Mouse (Mus musculus) urinary bladder, postnatal 4 days (tissue): Measurements from ENCODE around the gene Tbl1x.
"Not testable (repeated sequence)": the region's sequence is repeated elsewhere in the genome, so short reads cannot be mapped to it uniquely, and the experiment has no call there.

ENCODE experiments used
- DNase-seq, 2 experiments: peaks; one replicate each; pipeline ENCODE4 v3.0.0; 2021 to 2022; ENCODE audit warnings: low spot score in 2 of 2

Tbl1x gene

DNA sequence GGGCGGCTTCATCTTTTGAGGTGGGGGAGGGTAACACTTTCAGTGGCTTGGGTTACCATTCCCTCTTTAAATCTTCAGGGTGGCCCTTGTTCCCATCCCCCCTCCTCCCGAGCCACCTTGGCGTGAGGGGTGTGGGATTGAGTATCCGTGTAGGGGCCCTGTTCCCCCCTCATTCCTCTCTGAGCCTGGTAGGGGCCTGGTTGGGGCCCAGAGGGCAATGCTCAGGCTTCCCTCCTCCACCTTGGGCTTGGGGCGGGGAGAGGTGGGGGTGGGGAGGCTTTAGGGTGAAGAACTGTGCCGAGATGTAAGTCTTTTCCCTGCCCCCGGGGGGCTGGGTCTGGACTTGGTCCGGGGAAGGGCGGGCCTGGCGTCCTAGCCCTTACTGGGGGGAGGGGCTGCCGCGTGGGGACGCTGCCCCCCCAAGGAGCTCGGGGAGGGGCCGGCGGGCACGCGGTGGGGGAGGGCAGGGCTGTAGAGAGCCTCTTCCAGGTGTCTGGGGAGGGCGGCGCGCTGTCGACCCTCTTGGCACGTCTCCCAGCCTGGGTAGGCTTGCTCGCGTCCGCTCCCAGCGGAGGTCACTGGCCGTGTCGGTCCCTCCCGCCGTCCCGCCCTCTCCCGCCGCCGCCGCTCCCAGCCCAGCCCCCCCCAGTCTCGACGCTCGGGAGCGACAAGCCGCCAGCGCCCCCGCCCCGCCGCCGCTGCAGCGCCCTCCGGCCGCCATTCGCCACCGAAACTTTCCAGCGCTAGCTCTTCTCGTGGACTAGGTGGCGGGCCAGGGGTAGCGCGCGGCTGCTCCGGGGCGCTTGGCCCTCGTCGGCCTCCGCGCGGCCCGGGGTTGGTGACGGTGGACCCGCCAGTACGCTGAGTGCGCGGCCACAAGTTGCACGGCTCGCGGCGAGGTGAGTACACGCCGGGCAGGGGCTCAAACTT, at the start of gene Tbl1x:
Gene Tbl1x, plus strand, starts transcription at position 643 of the 930 bp plus-strand sequence.
- peak; percentile 71 to 82 for DNase-seq

DNA sequence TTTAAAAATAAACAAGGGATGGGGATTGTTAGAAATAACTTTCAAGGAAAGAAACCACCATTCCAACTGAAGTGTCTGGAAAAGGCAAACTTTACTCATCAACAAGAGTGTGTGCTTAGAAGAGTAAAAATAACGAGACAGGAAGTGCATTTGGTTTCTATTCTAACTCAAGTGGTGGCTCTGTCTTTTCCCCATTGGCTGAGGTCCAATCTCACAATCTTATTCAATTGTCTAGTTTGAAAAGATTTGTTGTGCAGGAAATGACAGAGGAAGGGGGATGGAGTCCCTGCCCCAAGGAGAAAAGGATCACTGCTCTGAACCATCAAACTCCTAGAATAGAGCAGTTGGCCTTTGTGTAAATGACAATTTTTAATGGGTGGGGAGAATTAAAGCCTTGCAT, 41.6 kb upstream of the Tbl1x start:
- no peak for DNase-seq

DNA sequence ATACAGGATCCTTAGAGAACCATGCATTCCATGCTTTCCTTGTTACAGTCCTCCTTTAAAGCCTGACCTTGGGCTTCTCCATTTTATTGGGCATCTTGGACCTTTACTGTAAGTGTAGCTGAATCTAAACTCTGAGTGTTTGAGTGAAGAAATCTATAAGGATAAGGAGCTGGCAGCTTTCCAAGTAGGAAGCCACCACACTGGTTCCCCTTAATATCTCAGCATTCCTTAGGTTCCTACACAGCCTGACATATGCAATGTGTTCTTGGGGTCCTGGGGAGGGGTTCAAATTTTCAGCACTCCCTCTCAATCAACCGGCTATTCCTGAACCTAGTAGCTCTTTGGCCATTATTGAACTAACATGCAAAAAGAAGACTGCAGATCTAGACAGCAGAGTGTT, 38.0 kb upstream of the Tbl1x start:
- DNase-seq = no peak

- DNase-seq = no peak
These were observed 37.3 kb upstream of the Tbl1x start for GRCm38 (mm10) chrX:77473511-77473910.

- DNase-seq = no peak
These were observed 36.3 kb upstream of the Tbl1x start for GRCm38 (mm10) chrX:77474551-77474950.

DNA sequence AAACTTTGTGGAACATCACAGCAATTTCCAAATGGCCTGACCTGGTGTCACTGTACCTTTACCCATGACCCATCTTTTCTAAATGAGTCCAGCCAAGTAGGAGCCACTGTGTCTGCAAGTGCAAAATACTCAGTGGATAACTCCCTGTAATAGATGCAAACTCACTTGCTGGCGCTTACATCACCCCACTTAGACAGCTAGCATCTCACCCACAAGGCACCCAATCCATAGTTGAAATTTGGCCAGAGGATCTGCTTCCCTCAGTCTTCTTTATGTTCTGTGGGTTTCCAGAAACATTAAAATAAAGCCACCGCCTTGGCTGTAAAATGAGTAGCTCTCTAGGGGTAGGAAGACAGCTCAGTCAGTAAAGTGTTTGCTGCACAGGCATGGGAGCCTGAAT, 33.3 kb upstream of the Tbl1x start:
- no peak for DNase-seq

GRCm38 (mm10) chrX:77487922-77488799, 22.7 kb upstream of the Tbl1x start:
- peak in 1 of 2 experiments; percentile 16 for DNase-seq

DNA sequence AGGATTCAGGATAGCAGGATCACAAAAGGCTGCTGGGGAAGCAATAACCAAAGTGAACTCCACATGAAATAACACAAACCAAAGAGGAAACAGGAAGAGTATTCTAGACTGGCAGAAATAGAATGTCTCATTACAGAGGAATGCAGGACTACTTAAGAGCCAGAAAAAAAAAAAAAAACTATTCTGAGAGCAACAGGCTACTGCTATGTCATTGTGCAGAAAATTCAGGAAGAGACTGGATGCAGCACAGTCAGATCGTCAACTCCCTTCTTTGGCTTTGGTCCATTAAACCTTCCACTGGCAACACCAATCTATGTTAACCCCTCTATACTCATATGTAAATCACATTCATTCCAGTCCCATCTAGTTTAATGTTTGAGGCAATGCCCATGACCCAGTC, 20.7 kb upstream of the Tbl1x start:
- no peak for DNase-seq

GRCm38 (mm10) chrX:77509149-77509548, 1.7 kb upstream of the Tbl1x start:
- peak; percentile 70 to 78 for DNase-seq

- no peak for DNase-seq
These were observed 1.0 kb upstream of the Tbl1x start for GRCm38 (mm10) chrX:77509776-77510175.

DNA sequence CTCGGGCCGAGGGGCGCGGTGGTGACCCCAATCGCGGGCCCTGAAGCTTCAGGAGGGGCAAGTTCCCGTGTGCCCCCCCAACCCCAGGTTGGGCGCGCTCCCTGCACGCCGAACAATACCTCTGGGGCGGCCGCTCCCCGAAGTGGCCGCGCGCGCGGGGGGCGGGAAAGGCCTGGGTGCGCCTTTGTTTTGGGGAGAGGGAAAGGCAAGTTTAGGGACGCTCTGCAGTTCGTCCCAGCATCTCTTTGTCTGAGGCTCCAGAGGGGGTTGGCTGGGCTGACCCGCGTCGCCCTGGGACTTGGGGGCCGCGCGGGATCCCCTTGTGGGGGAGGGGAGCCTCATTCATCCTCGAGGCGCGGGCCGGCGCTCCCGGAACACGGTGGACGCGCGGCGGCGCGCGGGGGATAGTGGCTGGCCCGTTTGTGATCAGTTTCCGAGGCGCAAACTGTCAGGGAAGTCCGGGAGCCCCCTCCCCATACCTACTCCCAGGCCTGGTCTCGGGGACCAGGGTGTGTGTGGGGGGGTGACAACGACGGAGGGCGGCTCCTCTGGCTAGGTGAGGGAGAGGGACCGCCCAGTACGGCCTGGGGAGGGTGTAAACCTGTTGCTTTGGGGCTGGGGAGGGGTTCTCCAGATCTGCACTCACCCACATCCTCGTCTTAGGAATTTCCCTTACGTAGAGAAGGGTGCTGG, 634 bp downstream of the Tbl1x start:
- peak; percentile 24 to 60 for DNase-seq

- no peak for DNase-seq
These were observed 1.2 kb downstream of the Tbl1x start for GRCm38 (mm10) chrX:77511994-77512485.

DNA sequence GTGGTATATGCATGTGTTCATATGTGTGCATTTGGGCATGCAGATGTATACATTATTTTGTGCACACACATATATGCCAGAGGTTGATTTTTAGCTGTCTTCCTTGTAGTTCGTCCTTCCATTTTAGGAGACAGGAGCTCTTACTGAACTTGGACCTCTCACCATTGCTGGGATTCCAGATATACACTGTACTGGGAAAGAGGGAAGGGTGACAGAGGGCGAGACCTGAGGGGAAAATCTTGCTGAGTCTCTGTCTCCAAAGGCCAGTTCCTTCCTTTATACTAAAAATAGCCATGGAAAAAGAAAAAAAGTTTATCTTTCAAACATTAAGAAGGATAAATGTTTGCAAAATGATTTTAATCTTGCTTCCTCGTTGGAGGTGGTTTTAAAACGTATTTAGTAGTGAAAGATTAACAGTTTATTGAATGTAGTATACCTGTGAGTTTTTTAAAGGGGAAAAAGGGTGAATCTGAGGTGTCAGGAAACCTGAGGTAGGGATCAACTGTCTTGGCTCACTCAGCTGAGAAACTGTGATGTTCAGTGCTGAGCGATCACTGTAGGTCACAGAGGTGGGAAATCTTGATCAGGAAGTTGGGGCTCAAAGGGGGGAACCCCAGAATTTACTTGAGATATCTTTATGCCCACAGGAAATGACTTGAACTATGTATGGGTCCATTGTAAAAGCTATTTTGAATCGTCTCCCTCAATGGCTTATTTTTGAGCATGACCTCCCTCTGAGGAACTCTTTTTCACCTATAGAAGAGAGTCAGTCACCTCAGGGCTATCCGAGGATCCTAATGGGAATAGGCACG, 6.7 kb downstream of the Tbl1x start:
- DNase-seq = no peak

DNA sequence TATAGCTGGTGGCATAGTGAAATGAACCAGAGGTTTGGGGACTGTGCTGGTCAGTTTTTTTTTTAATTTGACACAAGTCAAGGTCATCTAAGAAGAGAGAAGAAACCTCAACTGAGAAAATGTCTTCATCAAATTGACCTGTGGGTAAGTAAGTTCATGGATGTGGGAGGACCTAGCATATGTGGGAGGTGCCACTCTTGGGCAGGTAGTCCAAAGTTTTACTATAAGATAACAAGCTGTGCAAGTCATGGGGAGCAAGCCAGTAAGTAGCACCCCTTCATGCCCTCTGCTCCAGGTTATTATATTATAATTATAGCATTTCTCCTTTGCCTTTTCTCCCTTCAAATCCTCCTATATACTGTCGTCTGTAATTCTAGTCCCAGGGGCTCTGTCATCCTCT, 8.1 kb downstream of the Tbl1x start:
- no peak for DNase-seq

GRCm38 (mm10) chrX:77522842-77523375, 12.1 kb downstream of the Tbl1x start:
- no peak for DNase-seq

DNA sequence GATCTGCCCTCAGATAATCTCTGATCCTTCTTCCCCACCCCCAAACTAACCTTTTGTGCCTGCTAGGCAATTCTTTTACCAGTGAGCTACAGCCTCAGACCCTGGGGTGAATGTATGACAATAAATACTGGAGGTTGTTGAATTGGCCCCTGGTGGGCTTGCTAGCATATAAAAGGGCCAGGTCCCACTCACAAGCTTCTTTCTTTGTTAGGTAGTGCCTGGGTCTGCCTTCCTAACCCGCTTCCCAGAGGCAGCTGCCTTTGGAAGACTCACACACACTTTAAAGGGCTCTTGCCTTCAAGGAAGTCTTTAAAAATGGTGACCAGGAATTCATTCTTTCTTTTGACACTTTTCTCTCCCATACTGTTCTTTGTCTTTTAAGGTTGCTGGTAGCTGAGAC, 14.4 kb downstream of the Tbl1x start:
- no peak for DNase-seq

GRCm38 (mm10) chrX:77528401-77528800, 17.6 kb downstream of the Tbl1x start:
- no peak for DNase-seq

- no peak for DNase-seq
These were observed 20.2 kb downstream of the Tbl1x start for GRCm38 (mm10) chrX:77530997-77531396.

DNA sequence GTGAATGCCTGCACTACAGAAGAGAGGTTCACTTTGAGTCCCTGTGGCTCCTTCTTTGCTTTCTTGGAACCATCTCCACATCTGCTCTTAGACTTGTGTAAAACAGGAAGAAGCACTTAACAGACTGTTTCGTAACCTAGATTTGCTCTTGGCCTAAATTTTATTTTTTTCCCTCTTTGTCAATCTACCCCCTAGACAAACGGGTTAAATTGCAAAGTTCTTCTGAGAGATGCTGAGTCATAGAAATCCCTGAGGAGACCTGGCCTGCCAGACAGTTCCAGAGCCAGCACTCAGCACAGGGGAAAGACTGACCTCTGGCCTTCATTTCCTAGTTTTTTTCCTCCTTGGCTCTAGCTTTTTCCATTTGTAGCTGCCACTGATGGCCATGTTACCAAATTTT, 23.1 kb downstream of the Tbl1x start:
- no peak for DNase-seq

DNA sequence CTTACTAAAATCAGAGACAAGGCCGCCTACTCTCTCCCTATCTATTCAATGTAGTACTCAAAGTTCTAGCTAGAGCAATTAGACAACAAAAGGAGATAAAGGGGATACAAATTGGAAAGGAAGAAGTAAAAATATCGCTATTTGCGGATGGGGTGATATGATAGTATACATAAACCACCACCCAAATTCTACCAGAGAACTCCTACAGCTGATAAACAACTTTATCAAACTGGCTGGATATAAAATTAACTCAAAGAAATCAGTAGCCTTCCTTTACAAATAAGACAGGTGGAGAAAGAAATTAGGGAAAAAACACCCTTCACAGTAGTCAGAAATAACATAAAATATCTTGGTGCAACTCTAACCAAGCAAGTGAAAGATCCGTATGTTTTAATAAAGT, 29.0 kb downstream of the Tbl1x start:
- DNase-seq = not testable (repeated sequence)

DNA sequence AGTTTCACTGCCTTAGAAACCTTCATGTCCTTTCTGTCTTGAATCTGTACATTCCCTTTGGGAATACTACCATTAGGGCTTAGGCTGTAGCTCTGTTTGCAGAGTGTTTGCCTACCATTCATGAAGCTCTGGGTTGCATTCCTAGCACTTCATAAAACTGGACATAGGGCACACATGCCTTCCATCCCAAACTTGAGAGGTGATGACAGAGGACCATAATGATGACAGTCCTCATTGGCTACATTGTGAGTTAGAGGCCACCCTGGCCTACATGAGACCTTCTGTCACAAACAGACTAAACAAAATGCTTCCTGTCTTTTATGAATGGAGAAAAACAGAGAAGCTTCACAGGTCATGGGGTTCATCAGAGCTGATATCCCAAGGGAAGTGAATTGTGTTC, 33.2 kb downstream of the Tbl1x start:
- DNase-seq = no peak
